Mouse (Mus musculus) heart, adult 2 months (tissue): ENCODE results near the gene Ctrl. TPM values are rescaled to one million over a fixed set of nuclear protein-coding genes. Genes with fewer than 3 reads are reported as not detected.
A peak's percentile ranks its signal among the peaks of the same experiment; 100 is the strongest.

Experiments
- DNase-seq, 2 experiments: peaks; one replicate each; pipeline ENCODE4 v3.0.0; 2021
- H3K27ac ChIP-seq: fragments of 200-600 bp; 2 replicates; pipeline ENCODE4 v1.8.1; 2022
- H3K27me3 ChIP-seq: fragments of 200-500 bp; 2 replicates; pipeline ENCODE4 v1.6.1; 2012; ENCODE audit warnings: mild to moderate bottlenecking, low read length, inconsistent platforms, mixed read lengths; ENCODE audit not compliant: control insufficient read depth, insufficient read depth
- H3K36me3 ChIP-seq: fragments of 200-500 bp; 2 replicates; pipeline ENCODE4 v1.6.1; 2012; ENCODE audit warnings: low read length, inconsistent platforms; ENCODE audit not compliant: control insufficient read depth, insufficient read depth
- H3K4me1 ChIP-seq: fragments of 200-500 bp; 2 replicates; pipeline ENCODE4 v1.6.1; 2011; ENCODE audit warnings: low read length; ENCODE audit not compliant: control insufficient read depth, insufficient read depth
- H3K4me3 ChIP-seq: fragments of 200-600 bp; 2 replicates; pipeline ENCODE4 v1.8.1; 2022
- H3K79me2 ChIP-seq: fragments of 200-500 bp; replicated peaks from 2 replicates; pipeline ENCODE4 v1.6.1; 2012; ENCODE audit warnings: mild to moderate bottlenecking, inconsistent platforms, low read length, moderate library complexity, mixed read lengths; ENCODE audit not compliant: control insufficient read depth, insufficient read depth
- H3K9ac ChIP-seq: fragments of 200-500 bp; 2 replicates; pipeline ENCODE4 v1.6.1; 2012; ENCODE audit warnings: low read depth, mild to moderate bottlenecking, control low read depth, inconsistent platforms, low read length, mixed read lengths
- CTCF ChIP-seq: fragments of 200-600 bp; IDR thresholded peaks from 2 replicates; pipeline ENCODE4 v1.8.1; 2022; ENCODE audit warnings: antibody characterized with exemption, mild to moderate bottlenecking, moderate library complexity
- EP300 ChIP-seq: fragments of 200-500 bp; IDR thresholded peaks from 2 replicates; pipeline ENCODE4 v1.6.1; 2011; ENCODE audit warnings: low read depth, low read length, control low read depth; ENCODE audit not compliant: insufficient read depth
- POLR2A ChIP-seq: fragments of 200-500 bp; IDR thresholded peaks from 2 replicates; pipeline ENCODE4 v1.6.1; 2011; ENCODE audit warnings: mild to moderate bottlenecking, low read depth, low read length, control low read depth; ENCODE audit not compliant: insufficient read depth
- WGBS: fragments of 180-500 bp; shearing (Covaris S2); methylation state at CpG from one replicate; pipeline ENCODE4 v1.1.7; 2018; 5-methylcytosine and 5-hydroxymethylcytosine counted together
- intact Hi-C: fragments of 180-260 bp; cut with DNase I; formaldehyde crosslinking; loops from one replicate; pipeline ENCODE4 v1.15.1; 2025
- polyA plus RNA-seq: library from polyadenylated mRNA; depleted of rRNA; stranded (reverse); fragments of >200 nt; gene quantifications from 2 replicates; pipeline ENCODE4 v1.2.3, GENCODE M21; 2012
- total RNA-seq, 2 experiments: library from RNA; stranded (reverse); gene quantifications; 2 replicates each; pipeline ENCODE4 v1.2.3; 2021

Gene Ctrl
- total and polyA plus RNA-seq, 3 experiments = 0.32 to 0.88 TPM; not detected in 1

DNA sequence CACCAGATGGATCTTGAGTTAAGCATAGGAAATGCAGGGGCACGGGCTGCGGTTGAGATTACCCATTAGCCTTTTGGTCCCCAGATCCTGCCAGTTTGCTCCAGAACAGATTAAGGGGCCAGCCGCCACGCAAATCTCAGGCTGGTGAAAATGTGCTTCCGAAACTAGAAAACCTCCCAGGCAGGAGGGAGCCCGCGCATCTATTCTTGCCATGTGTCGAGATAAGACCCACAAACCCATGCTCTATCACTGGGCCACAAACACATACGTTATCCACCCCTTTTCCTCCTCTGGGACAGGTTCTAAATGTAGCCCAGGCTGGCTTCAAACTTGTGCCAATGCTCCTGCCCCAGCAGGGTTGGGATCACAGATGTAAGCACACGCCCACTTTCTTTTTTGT, 27.9 kb upstream of the Ctrl start:
- Histone ChIP-seq H3K36me3 (peaks cover 6% of the 10 kb centered on the region), H3K27me3 (no peaks in the 10 kb centered on the region), H3K4me3 (no peak overlapping the region), H3K4me1 (peaks cover 28% of the 10 kb centered on the region), H3K27ac (no peak overlapping the region), H3K79me2 (peaks cover 1% of the 10 kb centered on the region; the same call in 1 of the 2 replicates), H3K9ac (no peak overlapping the region)
- WGBS = 74% methylated on average over 10 of the region's 10 CpGs
- TF ChIP-seq CTCF = no peak
- TF ChIP-seq POLR2A = no peak
- intact Hi-C loops = no loop called here
- DNase-seq = no peak

DNA sequence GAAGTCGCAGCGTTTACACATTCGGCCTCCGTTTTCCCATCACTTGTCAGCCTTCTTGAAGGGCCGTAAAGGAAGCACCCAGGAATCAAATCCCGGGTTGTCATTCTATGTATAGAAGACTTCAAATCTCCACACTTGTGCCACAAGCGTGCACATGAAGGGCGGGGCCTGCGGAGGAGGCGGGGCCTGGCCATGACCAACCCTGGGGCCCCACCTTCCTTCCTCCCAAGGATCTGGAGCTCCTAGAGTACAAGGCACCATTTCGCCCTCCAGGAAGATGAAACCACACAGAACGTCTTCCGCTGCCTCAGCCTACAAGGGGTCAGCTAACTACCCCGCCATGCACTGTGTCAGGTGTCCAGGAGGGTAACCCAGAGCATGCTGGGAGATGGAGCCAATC, 27.4 kb upstream of the Ctrl start:
- DNase-seq = no peak
- Histone ChIP-seq H3K4me1 (peaks cover 28% of the 10 kb centered on the region), H3K36me3 (peaks cover 6% of the 10 kb centered on the region), H3K4me3 (no peak overlapping the region), H3K27ac (no peak overlapping the region), H3K79me2 (peaks cover 1% of the 10 kb centered on the region; the same call in 1 of the 2 replicates), H3K27me3 (no peaks in the 10 kb centered on the region), H3K9ac (no peak overlapping the region)
- intact Hi-C loops = no loop called here
- 86% methylated on average over 14 of the region's 14 CpGs for WGBS
- TF ChIP-seq EP300 = no peak
- TF ChIP-seq POLR2A = no peak
- TF ChIP-seq CTCF = no peak

DNA sequence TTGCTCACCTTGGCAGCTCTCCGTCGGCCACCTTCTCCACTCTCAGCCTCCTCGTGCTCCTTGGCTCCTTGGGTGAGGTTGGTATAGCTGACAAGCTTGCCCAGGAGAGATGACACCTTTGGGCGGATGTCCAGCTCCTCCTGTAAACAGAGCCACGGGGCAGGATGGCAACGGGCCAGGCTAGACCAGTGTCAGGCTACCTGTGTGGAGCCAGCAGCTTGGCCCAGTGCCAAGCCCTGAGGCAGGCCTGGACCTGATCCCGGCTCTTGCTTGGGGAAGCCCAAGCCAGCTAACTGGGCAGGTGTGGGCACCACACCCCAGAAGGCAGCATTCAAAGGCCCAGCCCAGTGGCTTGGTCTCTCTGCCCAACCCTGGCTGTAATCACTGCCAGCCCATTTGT, 25.7 kb upstream of the Ctrl start:
- H3K27ac ChIP-seq = peak overlapping the region; percentile 9; the same call in 1 of the 2 replicates
- no peaks in the 10 kb centered on the region for H3K27me3 ChIP-seq
- no peak overlapping the region for H3K9ac ChIP-seq
- H3K4me1 ChIP-seq = peaks cover 22% of the 10 kb centered on the region
- no peak for TF ChIP-seq POLR2A
- TF ChIP-seq EP300 = no peak
- TF ChIP-seq CTCF = no peak
- intact Hi-C loops = no loop called here
- H3K4me3 ChIP-seq = no peak overlapping the region
- no peaks in the 10 kb centered on the region for H3K79me2 ChIP-seq
- DNase-seq = peak; percentile 59 to 60
- H3K36me3 ChIP-seq = peaks cover 6% of the 10 kb centered on the region
- WGBS = 60% methylated on average over 7 of the region's 7 CpGs

DNA sequence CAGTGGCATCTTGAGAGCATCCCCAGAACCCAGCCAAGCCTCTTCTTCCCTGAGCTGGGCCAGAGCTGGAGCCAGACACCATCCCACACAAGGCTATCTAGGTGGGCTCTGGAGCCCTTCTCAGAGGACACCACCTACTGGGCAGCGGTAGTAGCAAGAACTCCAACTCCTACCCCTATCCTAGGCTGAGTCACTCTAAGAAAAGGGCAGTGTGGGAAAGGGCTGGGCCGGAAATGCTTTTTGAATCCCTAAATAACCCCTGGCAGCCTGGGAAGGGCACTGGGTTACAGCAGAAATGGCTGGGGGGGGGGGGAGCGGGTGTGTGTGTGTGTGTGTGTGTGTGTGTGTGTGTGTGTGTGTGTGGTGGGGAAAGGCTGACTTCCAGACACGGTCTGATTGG, 24.2 kb upstream of the Ctrl start:
- WGBS = 22% methylated on average over 3 of the region's 4 CpGs
- no peaks in the 10 kb centered on the region for H3K79me2 ChIP-seq
- H3K9ac ChIP-seq = no peak overlapping the region
- H3K27ac ChIP-seq = peak overlapping the region; percentile 53
- peaks cover 6% of the 10 kb centered on the region for H3K36me3 ChIP-seq
- DNase-seq = peak; percentile 53 to 70
- TF ChIP-seq EP300 (0 out of 2 replicates have a peak, but pooled peaks have one; percentile 58), POLR2A (no peak), CTCF (peak; percentile 67)
- no peak overlapping the region for H3K4me3 ChIP-seq
- intact Hi-C loops = no loop called here
- no peaks in the 10 kb centered on the region for H3K27me3 ChIP-seq
- H3K4me1 ChIP-seq = peaks cover 18% of the 10 kb centered on the region

GRCm38 (mm10) chr8:105956556-105956955, 22.9 kb upstream of the Ctrl start:
- TF ChIP-seq POLR2A = no peak
- no peak for TF ChIP-seq CTCF
- TF ChIP-seq EP300 = no peak
- Histone ChIP-seq H3K79me2 (no peaks in the 10 kb centered on the region), H3K9ac (no peak overlapping the region), H3K4me1 (peaks cover 19% of the 10 kb centered on the region), H3K4me3 (no peak overlapping the region), H3K27ac (peak overlapping the region; percentile 2; the same call in 1 of the 2 replicates), H3K36me3 (peaks cover 6% of the 10 kb centered on the region), H3K27me3 (no peaks in the 10 kb centered on the region)
- 48% methylated on average over 4 of the region's 4 CpGs for WGBS
- intact Hi-C loops = no loop called here
- peak in 1 of 2 experiments; percentile 38 for DNase-seq

GRCm38 (mm10) chr8:105951057-105951659, 17.5 kb upstream of the Ctrl start:
- no peaks in the 10 kb centered on the region for H3K36me3 ChIP-seq
- no peaks in the 10 kb centered on the region for H3K79me2 ChIP-seq
- H3K4me1 ChIP-seq = peaks cover 9% of the 10 kb centered on the region
- intact Hi-C loops = no loop called here
- WGBS = 6% methylated on average over 7 of the region's 7 CpGs
- peak in 1 of 2 experiments; percentile 51 for DNase-seq
- H3K9ac ChIP-seq = no peak overlapping the region
- peak overlapping the region; percentile 49; the same call in 1 of the 2 replicates for H3K27ac ChIP-seq
- H3K4me3 ChIP-seq = no peak overlapping the region
- H3K27me3 ChIP-seq = no peaks in the 10 kb centered on the region
- TF ChIP-seq POLR2A = no peak
- TF ChIP-seq EP300 = no peak
- TF ChIP-seq CTCF = no peak
